23 mouse cellular contexts compared by ENCODE assay signal in genomic region chr9:65727491-65727890, GRCm38 (mm10).
"Had no signal": no experiment of that assay in that cellular context is flagged by ENCODE, and none has a peak within 500 bp of the region (broad histone marks: within the 10 kb centered on the region; RNA-seq: fewer than 3 reads in every experiment).

No protein-coding gene starts in this region.

- DNase-seq: gastrocnemius, postnatal 14 days; gastrocnemius, postnatal 36 days; heart, adult 2 months; heart, postnatal 10 days; heart, postnatal 4 days; kidney, adult 11 months; kidney, adult 2 months; kidney, adult 9 months; kidney, postnatal 14 days; kidney, postnatal 36 days; layer of hippocampus, postnatal 36 days; left cerebral cortex, postnatal 4 days had no signal

- H3K4me3 ChIP-seq: heart, adult 2 months; heart, embryonic 12.5 days; hindbrain, embryonic 13.5 days; hindbrain, embryonic 15.5 days; kidney, embryonic 15.5 days; limb, embryonic 13.5 days; limb, embryonic 15.5 days; liver, embryonic 12.5 days had no signal

- ATAC-seq: hindbrain, postnatal 0 days; intestine, embryonic 16.5 days; liver, embryonic 12.5 days had no signal

- H3K27ac ChIP-seq: heart, adult 2 months; hindbrain, embryonic 13.5 days; hindbrain, embryonic 15.5 days; hindbrain, postnatal 0 days; kidney, embryonic 15.5 days; kidney, postnatal 0 days; limb, embryonic 13.5 days; limb, embryonic 15.5 days; liver, embryonic 12.5 days; liver, embryonic 14.5 days had no signal
